Mouse (Mus musculus): ENCODE measurements around the gene Slc22a12.

Gene Slc22a12

DNA sequence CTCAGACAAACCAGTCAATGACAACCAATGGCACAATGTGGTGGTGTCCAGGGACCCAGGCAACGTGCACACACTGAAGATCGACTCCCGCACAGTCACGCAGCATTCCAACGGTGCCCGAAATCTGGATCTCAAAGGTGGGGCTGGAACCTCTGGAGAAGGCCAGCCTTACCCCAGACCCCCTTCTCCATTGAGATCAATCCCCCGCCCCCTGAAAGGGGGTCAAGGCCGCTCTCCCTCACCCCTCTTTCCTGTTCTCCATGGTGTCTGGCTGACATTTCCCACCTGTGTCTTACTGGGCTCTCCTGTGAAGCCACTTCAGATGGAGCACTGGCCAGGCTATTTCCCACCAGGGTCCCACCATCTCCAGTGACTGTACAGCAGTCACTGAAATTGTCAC is 51.3 kb downstream of the Slc22a12 start:
- no peak for DNase-seq

- peak; percentile 88 to 92 for DNase-seq
Measured at GRCm38 (mm10) chr19:6489030-6489429, 53.8 kb downstream of the Slc22a12 start.

Data from cerebellum, adult 18-20 months (tissue).